Mouse (Mus musculus) layer of hippocampus, postnatal 36 days (tissue): Measurements from ENCODE around the gene Knl1. TPM values are rescaled to one million over a fixed set of nuclear protein-coding genes. Genes with fewer than 3 reads are reported as not detected.

ENCODE experiments used
- DNase-seq, 2 experiments: peaks; one replicate each; pipeline ENCODE4 v3.0.0; 2022
- total RNA-seq, 2 experiments: library from RNA; stranded (reverse); gene quantifications; 2 replicates each; pipeline ENCODE4 v1.2.3; 2021

Gene Knl1
- total RNA-seq, 2 experiments from 2014 or later = 0.37 to 0.48 TPM

- DNase-seq = no peak
These were observed 6.0 kb upstream of the Knl1 start for GRCm38 (mm10) chr2:119040882-119041281.

GRCm38 (mm10) chr2:119045163-119045562 lies 1.8 kb upstream of the Knl1 start:
- no peak for DNase-seq

GRCm38 (mm10) chr2:119047849-119048248 lies 930 bp downstream of the Knl1 start:
- DNase-seq = no peak

GRCm38 (mm10) chr2:119050132-119050650 lies 3.3 kb downstream of the Knl1 start:
- no peak for DNase-seq

- no peak for DNase-seq
These were observed 13.2 kb downstream of the Knl1 start for GRCm38 (mm10) chr2:119060139-119060538.

GRCm38 (mm10) chr2:119072397-119072796 lies 25.5 kb downstream of the Knl1 start:
- no peak for DNase-seq

- no peak for DNase-seq
These were observed 39.2 kb downstream of the Knl1 start for GRCm38 (mm10) chr2:119086156-119086555.

- no peak for DNase-seq
These were observed 54.6 kb downstream of the Knl1 start for GRCm38 (mm10) chr2:119101552-119101951.

GRCm38 (mm10) chr2:119106583-119106982 lies 59.7 kb downstream of the Knl1 start:
- no peak for DNase-seq

- DNase-seq = no peak
These were observed 61.6 kb downstream of the Knl1 start for GRCm38 (mm10) chr2:119108554-119108953.

GRCm38 (mm10) chr2:119111060-119111459 lies 64.1 kb downstream of the Knl1 start:
- DNase-seq = no peak

- DNase-seq = peak; percentile 88 to 89
These were observed 65.7 kb downstream of the Knl1 start, which contains the start of gene Rad51 for GRCm38 (mm10) chr2:119112438-119113112. Rad51 (plus strand) TSS chr2:119112793.

- no peak for DNase-seq
These were observed 66.4 kb downstream of the Knl1 start for GRCm38 (mm10) chr2:119113121-119113925.

- no peak for DNase-seq
These were observed 89.5 kb downstream of the Knl1 start for GRCm38 (mm10) chr2:119136346-119136898.

- no peak for DNase-seq
These were observed 98.3 kb downstream of the Knl1 start for GRCm38 (mm10) chr2:119145199-119145598.

GRCm38 (mm10) chr2:119146435-119146834 lies 99.5 kb downstream of the Knl1 start:
- DNase-seq = no peak

- no peak for DNase-seq
These were observed 100.3 kb downstream of the Knl1 start for GRCm38 (mm10) chr2:119147160-119147678.

- no peak for DNase-seq
These were observed 100.9 kb downstream of the Knl1 start for GRCm38 (mm10) chr2:119147775-119148174.

- DNase-seq = no peak
These were observed 105.3 kb downstream of the Knl1 start for GRCm38 (mm10) chr2:119152255-119152654.

- no peak for DNase-seq
These were observed 107.8 kb downstream of the Knl1 start for GRCm38 (mm10) chr2:119154683-119155082.
